Mouse (Mus musculus) kidney, postnatal 36 days (tissue): Measurements from ENCODE around the gene Sdc4.
A peak's percentile ranks its signal among the peaks of the same experiment; 100 is the strongest.

Experiments
- DNase-seq, 2 experiments: peaks; one replicate each; pipeline ENCODE4 v3.0.0; 2021 to 2022; ENCODE audit warnings: mixed read lengths in 2 of 2

The Sdc4 gene

GRCm38 (mm10) chr2:164443460-164444000 is at the start of gene Sdc4:
Gene Sdc4, minus strand, starts transcription at chr2:164443887.
- no peak for DNase-seq

GRCm38 (mm10) chr2:164487812-164488211 is 44.1 kb upstream of the Sdc4 start:
- no peak for DNase-seq

GRCm38 (mm10) chr2:164487115-164487527 is 43.4 kb upstream of the Sdc4 start:
- no peak for DNase-seq

- peak; percentile 63 to 86 for DNase-seq
These were observed 42.8 kb upstream of the Sdc4 start for GRCm38 (mm10) chr2:164486258-164487114.

- peak; percentile 81 to 86 for DNase-seq
These were observed 42.1 kb upstream of the Sdc4 start, which contains the start of gene Dbndd2 for GRCm38 (mm10) chr2:164485681-164486257. Gene Dbndd2, plus strand, starts transcription at chr2:164486106.

- no peak for DNase-seq
These were observed 29.9 kb upstream of the Sdc4 start, which contains the start of gene Trp53tg5 for GRCm38 (mm10) chr2:164473624-164474023. Gene Trp53tg5, minus strand, starts transcription at chr2:164473724.

- DNase-seq, result peak; percentile 80 to 87
These were observed 26.6 kb upstream of the Sdc4 start for GRCm38 (mm10) chr2:164470254-164470653.

- no peak for DNase-seq
These were observed 23.1 kb upstream of the Sdc4 start for GRCm38 (mm10) chr2:164466787-164467186.

GRCm38 (mm10) chr2:164465161-164465560 is 21.5 kb upstream of the Sdc4 start:
- DNase-seq, result no peak

GRCm38 (mm10) chr2:164460745-164461551 is 17.3 kb upstream of the Sdc4 start, which contains the start of gene Gm20458:
Gene Gm20458, plus strand, starts transcription at chr2:164460967.
- peak; percentile 96 to 98 for DNase-seq

- DNase-seq, result peak; percentile 30 to 56
These were observed 14.8 kb upstream of the Sdc4 start for GRCm38 (mm10) chr2:164458535-164458934.

- peak; percentile 73 to 90 for DNase-seq
These were observed 14.3 kb upstream of the Sdc4 start for GRCm38 (mm10) chr2:164457942-164458341.

GRCm38 (mm10) chr2:164456864-164457300 is 13.2 kb upstream of the Sdc4 start, which contains the start of gene Sys1:
Gene Sys1, plus strand, starts transcription at chr2:164456964.
- peak; percentile 42 to 68 for DNase-seq

- DNase-seq, result no peak
These were observed 12.7 kb upstream of the Sdc4 start for GRCm38 (mm10) chr2:164456413-164456812.

GRCm38 (mm10) chr2:164455421-164456190 is 11.9 kb upstream of the Sdc4 start:
- DNase-seq, result peak; percentile 45 to 62

GRCm38 (mm10) chr2:164454846-164455245 is 11.2 kb upstream of the Sdc4 start:
- DNase-seq, result peak; percentile 91 to 97

GRCm38 (mm10) chr2:164453887-164454500 is 10.3 kb upstream of the Sdc4 start:
- DNase-seq, result peak; percentile 55 to 56

- peak in 1 of 2 experiments; percentile 57 for DNase-seq
These were observed 9.5 kb upstream of the Sdc4 start for GRCm38 (mm10) chr2:164453047-164453757.

- peak in 1 of 2 experiments; percentile 55 for DNase-seq
These were observed 8.5 kb upstream of the Sdc4 start for GRCm38 (mm10) chr2:164452000-164452676.
